Mouse (Mus musculus) kidney, embryonic 14.5 days (tissue): ENCODE data around the gene Adcy1. TPM values are rescaled to one million over a fixed set of nuclear protein-coding genes. Genes with fewer than 3 reads are reported as not detected.

ENCODE experiments used
- ATAC-seq: fragments of 200-750 bp; cut with Nextera tagmentation; 2 replicates; pipeline ENCODE4 v1.8.0; 2017; ENCODE audit warnings: moderate number of reproducible peaks, mild to moderate bottlenecking, moderate TSS enrichment, moderate library complexity; ENCODE audit not compliant: low FRiP score, low TSS enrichment
- H3K27ac ChIP-seq: fragments of 300-500 bp; sonication (generic); 2 replicates; pipeline ENCODE4 v1.5.1; 2014; ENCODE audit warnings: low read depth, mild to moderate bottlenecking, low read length, moderate library complexity, mixed read lengths
- H3K27me3 ChIP-seq: fragments of 300-500 bp; sonication (generic); 2 replicates; pipeline ENCODE4 v1.6.1; 2014; ENCODE audit warnings: mild to moderate bottlenecking, low read length; ENCODE audit not compliant: control insufficient read depth, insufficient read depth
- H3K36me3 ChIP-seq: fragments of 300-500 bp; sonication (generic); 2 replicates; pipeline ENCODE4 v1.6.1; 2014; ENCODE audit warnings: low read length, mixed read lengths; ENCODE audit not compliant: control insufficient read depth, insufficient read depth
- H3K4me1 ChIP-seq: fragments of 300-500 bp; sonication (generic); 2 replicates; pipeline ENCODE4 v1.6.1; 2014; ENCODE audit warnings: low read length, mixed read lengths; ENCODE audit not compliant: control insufficient read depth, insufficient read depth
- H3K4me2 ChIP-seq: fragments of 300-500 bp; sonication (generic); replicated peaks from 2 replicates; pipeline ENCODE4 v1.6.1; 2014; ENCODE audit warnings: low read depth, mild to moderate bottlenecking, low read length
- H3K4me3 ChIP-seq: fragments of 300-500 bp; sonication (generic); 2 replicates; pipeline ENCODE4 v1.5.1; 2014; ENCODE audit warnings: mild to moderate bottlenecking, low read length
- H3K9ac ChIP-seq: fragments of 300-500 bp; sonication (generic); 2 replicates; pipeline ENCODE4 v1.6.1; 2014; ENCODE audit warnings: low read depth, mild to moderate bottlenecking, low read length, moderate library complexity
- H3K9me3 ChIP-seq: fragments of 300-500 bp; sonication (generic); 2 replicates; pipeline ENCODE4 v1.6.1; 2016; ENCODE audit warnings: low read length; ENCODE audit not compliant: control insufficient read depth
- WGBS: fragments of 180-500 bp; shearing (Covaris S2); extraction: QIAGEN DNeasy Blood & Tissue Kit; methylation state at CpG from one replicate; pipeline ENCODE4 v1.1.7; 2014; 5-methylcytosine and 5-hydroxymethylcytosine counted together
- polyA plus RNA-seq: library from polyadenylated mRNA; unstranded; fragments of >200 nt; fragmentation: Nextera tagmentation; extraction: Ambion mirVana; gene quantifications from 2 replicates; pipeline ENCODE4 v1.2.1, GENCODE M21; 2014

Gene Adcy1
- polyA plus RNA-seq, 1 experiment from 2014 or later: 2.3 TPM

GRCm38 (mm10) chr11:7200393-7200783, 137.1 kb downstream of the Adcy1 start:
- no peak overlapping the region for H3K4me2 ChIP-seq

GRCm38 (mm10) chr11:7202206-7202605, 138.9 kb downstream of the Adcy1 start:
- Histone ChIP-seq H3K4me2 (no peak overlapping the region), H3K4me1 (peaks cover 5% of the 10 kb centered on the region; the same call in 1 of the 2 replicates), H3K9ac (no peak overlapping the region), H3K27ac (no peak overlapping the region), H3K27me3 (no peaks in the 10 kb centered on the region), H3K9me3 (no peaks in the 10 kb centered on the region), H3K36me3 (peaks cover 1% of the 10 kb centered on the region; the same call in 1 of the 2 replicates), H3K4me3 (no peak overlapping the region)
- no peak for ATAC-seq
- 83% methylated on average over 7 of the region's 7 CpGs for WGBS

More at GRCm38 (mm10) chr11:7200393-7200783, 137.1 kb downstream of the Adcy1 start:
- Histone ChIP-seq H3K36me3 (no peaks in the 10 kb centered on the region), H3K9me3 (no peaks in the 10 kb centered on the region), H3K9ac (no peak overlapping the region), H3K4me3 (no peak overlapping the region), H3K27me3 (no peaks in the 10 kb centered on the region), H3K27ac (no peak overlapping the region), H3K4me1 (peaks cover 5% of the 10 kb centered on the region; the same call in 1 of the 2 replicates)
- 89% methylated on average over 9 of the region's 9 CpGs for WGBS
- ATAC-seq: no peak

GRCm38 (mm10) chr11:7203846-7204245, 140.6 kb downstream of the Adcy1 start:
- no peak overlapping the region for H3K4me2 ChIP-seq
- 84% methylated on average over 9 of the region's 9 CpGs for WGBS
- no peaks in the 10 kb centered on the region for H3K27me3 ChIP-seq
- no peaks in the 10 kb centered on the region for H3K9me3 ChIP-seq
- H3K4me1 ChIP-seq: no peaks in the 10 kb centered on the region
- H3K4me3 ChIP-seq: no peak overlapping the region
- H3K9ac ChIP-seq: no peak overlapping the region
- no peak overlapping the region for H3K27ac ChIP-seq
- no peak for ATAC-seq
- peaks cover 2% of the 10 kb centered on the region; the same call in 1 of the 2 replicates for H3K36me3 ChIP-seq

GRCm38 (mm10) chr11:7210343-7210742, 147.1 kb downstream of the Adcy1 start:
- peaks cover 8% of the 10 kb centered on the region; the same call in 1 of the 2 replicates for H3K4me1 ChIP-seq
- 18% methylated on average over 6 of the region's 6 CpGs for WGBS
- ATAC-seq: no peak
- no peak overlapping the region for H3K27ac ChIP-seq
- H3K9me3 ChIP-seq: no peaks in the 10 kb centered on the region
- peaks cover 27% of the 10 kb centered on the region for H3K27me3 ChIP-seq
- peaks cover 10% of the 10 kb centered on the region; the same call in 1 of the 2 replicates for H3K36me3 ChIP-seq
- H3K4me3 ChIP-seq: no peak overlapping the region
- H3K4me2 ChIP-seq: 0 out of 2 replicates have a peak overlapping the region, but pooled peaks have one; percentile 31
- no peak overlapping the region for H3K9ac ChIP-seq

GRCm38 (mm10) chr11:7211211-7211610, 147.9 kb downstream of the Adcy1 start:
- Histone ChIP-seq H3K36me3 (peaks cover 10% of the 10 kb centered on the region; the same call in 1 of the 2 replicates), H3K27me3 (peaks cover 27% of the 10 kb centered on the region), H3K27ac (no peak overlapping the region), H3K4me2 (peak overlapping the region; percentile 31), H3K9ac (0 out of 2 replicates have a peak overlapping the region, but pooled peaks have one; percentile 23), H3K4me3 (peak overlapping the region; percentile 15; the same call in 1 of the 2 replicates), H3K4me1 (peaks cover 8% of the 10 kb centered on the region; the same call in 1 of the 2 replicates), H3K9me3 (no peaks in the 10 kb centered on the region)
- no peak for ATAC-seq
- WGBS: 22% methylated on average over 9 of the region's 9 CpGs

GRCm38 (mm10) chr11:7212126-7212798, 149.0 kb downstream of the Adcy1 start:
- H3K9ac ChIP-seq: 0 out of 2 replicates have a peak overlapping the region, but pooled peaks have one; percentile 28

GRCm38 (mm10) chr11:7213161-7213500, 149.8 kb downstream of the Adcy1 start:
- peaks cover 12% of the 10 kb centered on the region; the same call in 1 of the 2 replicates for H3K4me1 ChIP-seq
- H3K27ac ChIP-seq: no peak overlapping the region
- ATAC-seq: no peak
- H3K36me3 ChIP-seq: peaks cover 7% of the 10 kb centered on the region; the same call in 1 of the 2 replicates
- H3K4me2 ChIP-seq: peak overlapping the region; percentile 97
- H3K4me3 ChIP-seq: peak overlapping the region; percentile 66
- H3K9me3 ChIP-seq: no peaks in the 10 kb centered on the region
- 2% methylated on average over 16 of the region's 19 CpGs for WGBS
- H3K27me3 ChIP-seq: peaks cover 27% of the 10 kb centered on the region
- peak overlapping the region; percentile 64 for H3K9ac ChIP-seq

More at GRCm38 (mm10) chr11:7212126-7212798, 149.0 kb downstream of the Adcy1 start:
- 16% methylated on average over 17 of the region's 17 CpGs for WGBS
- Histone ChIP-seq H3K27me3 (peaks cover 27% of the 10 kb centered on the region), H3K27ac (no peak overlapping the region), H3K4me2 (peak overlapping the region; percentile 97), H3K9me3 (no peaks in the 10 kb centered on the region), H3K4me1 (peaks cover 12% of the 10 kb centered on the region; the same call in 1 of the 2 replicates), H3K36me3 (peaks cover 8% of the 10 kb centered on the region; the same call in 1 of the 2 replicates), H3K4me3 (peak overlapping the region; percentile 66)
- ATAC-seq: no peak

GRCm38 (mm10) chr11:7213501-7214341, 150.4 kb downstream of the Adcy1 start, which contains the start of gene Igfbp3:
Igfbp3 (minus strand) TSS chr11:7213923.
- peak; percentile 76 for ATAC-seq
- H3K36me3 ChIP-seq: peaks cover 7% of the 10 kb centered on the region; the same call in 1 of the 2 replicates
- WGBS: under 1% methylated on average over 95 of the region's 104 CpGs
- peak within 1 kb of the TSS; percentile 64 for H3K9ac ChIP-seq
- peak within 1 kb of the TSS; percentile 66 for H3K4me3 ChIP-seq
- H3K27ac ChIP-seq: no peak within 1 kb of the TSS
- H3K9me3 ChIP-seq: no peaks in the 10 kb centered on the region
- H3K4me2 ChIP-seq: peak within 1 kb of the TSS; percentile 97
- H3K4me1 ChIP-seq: peaks cover 12% of the 10 kb centered on the region; the same call in 1 of the 2 replicates
- H3K27me3 ChIP-seq: peaks cover 27% of the 10 kb centered on the region
